Mouse (Mus musculus) E14TG2a.4 (cell line): Measurements from ENCODE around the gene Rps7.

Source experiments
- CTCF ChIP-seq: conservative IDR thresholded peaks from 2 replicates; pipeline ENCODE4 v1.5.1; 2014; ENCODE audit warnings: low read length
- NANOG ChIP-seq: IDR thresholded peaks from 2 replicates; pipeline ENCODE4 v1.6.1; 2014; ENCODE audit warnings: borderline replicate concordance, low read length, mixed read lengths
- POU5F1 ChIP-seq: IDR thresholded peaks from 2 replicates; pipeline ENCODE4 v1.6.1; 2014; ENCODE audit warnings: low read length, borderline replicate concordance

GRCm38 (mm10) chr12:28589090-28589868, 46.5 kb downstream of the Rps7 start:
- peak; percentile 51 for TF ChIP-seq CTCF
- TF ChIP-seq NANOG: no peak
- TF ChIP-seq POU5F1: no peak
